Mouse (Mus musculus) MEL (cell line): Measurements from ENCODE around the gene Trpm4.

Source experiments
- CTCF ChIP-seq, 3 experiments: IDR thresholded peaks in 2 of 3; conservative IDR thresholded peaks in 1 of 3; 2 replicates each; pipeline ENCODE4 v1.5.1; 2011 to 2012; ENCODE audit warnings: low read length in 3 of 3, low read depth in 2 of 3, mild to moderate bottlenecking in 2 of 3, improper control_type of control experiment in 1 of 3, inconsistent platforms in 1 of 3, mixed read lengths in 1 of 3, moderate library complexity in 1 of 3; ENCODE audit not compliant: control insufficient read depth in 1 of 3, insufficient read depth in 1 of 3, poor library complexity in 1 of 3, severe bottlenecking in 1 of 3
- EP300 ChIP-seq, 2 experiments: IDR thresholded peaks; 2 replicates each; pipeline ENCODE4 v1.6.1; 2011; ENCODE audit warnings: improper control_type of control experiment in 2 of 2, low read length in 2 of 2, low read depth in 1 of 2, mild to moderate bottlenecking in 1 of 2
- ETS1 ChIP-seq: IDR thresholded peaks from 2 replicates; pipeline ENCODE4 v1.6.1; 2012; ENCODE audit warnings: low read depth, mild to moderate bottlenecking, inconsistent platforms, low read length, improper control_type of control experiment, moderate library complexity
- MAX ChIP-seq: IDR thresholded peaks from 2 replicates; pipeline ENCODE4 v1.6.1; 2011; ENCODE audit warnings: low read length, improper control_type of control experiment
- MAZ ChIP-seq: IDR thresholded peaks from 2 replicates; pipeline ENCODE4 v1.6.1; 2012; ENCODE audit warnings: low read depth, mild to moderate bottlenecking, inconsistent platforms, low read length, improper control_type of control experiment
- MXI1 ChIP-seq: IDR thresholded peaks from 2 replicates; pipeline ENCODE4 v1.6.1; 2011; ENCODE audit warnings: mild to moderate bottlenecking, low read depth, low read length, improper control_type of control experiment
- RAD21 ChIP-seq: IDR thresholded peaks from 2 replicates; pipeline ENCODE4 v1.6.1; 2011; ENCODE audit warnings: mild to moderate bottlenecking, low read depth, low read length, improper control_type of control experiment
- TCF12 ChIP-seq: IDR thresholded peaks from 2 replicates; pipeline ENCODE4 v1.6.1; 2014; ENCODE audit warnings: low read depth, mild to moderate bottlenecking, inconsistent platforms, low read length, improper control_type of control experiment, moderate library complexity
- USF1 ChIP-seq: IDR thresholded peaks from 2 replicates; pipeline ENCODE4 v1.6.1; 2014; ENCODE audit warnings: low read depth, mild to moderate bottlenecking, inconsistent platforms, low read length, improper control_type of control experiment, moderate library complexity

- no peak for TF ChIP-seq MAZ
- TF ChIP-seq CTCF (IDR thresholded peaks at IDR 0.05 in 2 of 3, conservative IDR thresholded peaks at IDR 0.05 in 1 of 3; ENCODE audit: control insufficient read depth in 1 of 3, insufficient read depth in 1 of 3, low read depth in 2 of 3, low read length in 3 of 3, poor library complexity in 1 of 3, severe bottlenecking in 1 of 3), result no peak
- TF ChIP-seq RAD21, result no peak
- TF ChIP-seq ETS1, result no peak
- TF ChIP-seq EP300 (IDR thresholded peaks at IDR 0.05; ENCODE audit: low read depth in 1 of 2, low read length in 2 of 2), result no peak
- TF ChIP-seq MXI1, result no peak
- no peak for TF ChIP-seq TCF12
- no peak for TF ChIP-seq USF1
- TF ChIP-seq MAX, result no peak
Observed at GRCm38 (mm10) chr7:45353041-45353440, 19.5 kb upstream of the Trpm4 start.
